Mouse (Mus musculus) testis, postnatal 14 days (tissue): Measurements from ENCODE around the gene Calm2.

Experiments used
- DNase-seq: peaks from one replicate; pipeline ENCODE4 v3.0.0; 2021; ENCODE audit warnings: low spot score

The Calm2 gene

GRCm38 (mm10) chr17:87397088-87397487 is 49.6 kb downstream of the Calm2 start:
- DNase-seq: no peak

- no peak for DNase-seq
Observed at GRCm38 (mm10) chr17:87391242-87391641, 55.5 kb downstream of the Calm2 start.

- DNase-seq: no peak
Observed at GRCm38 (mm10) chr17:87387068-87387467, 59.7 kb downstream of the Calm2 start.

DNA sequence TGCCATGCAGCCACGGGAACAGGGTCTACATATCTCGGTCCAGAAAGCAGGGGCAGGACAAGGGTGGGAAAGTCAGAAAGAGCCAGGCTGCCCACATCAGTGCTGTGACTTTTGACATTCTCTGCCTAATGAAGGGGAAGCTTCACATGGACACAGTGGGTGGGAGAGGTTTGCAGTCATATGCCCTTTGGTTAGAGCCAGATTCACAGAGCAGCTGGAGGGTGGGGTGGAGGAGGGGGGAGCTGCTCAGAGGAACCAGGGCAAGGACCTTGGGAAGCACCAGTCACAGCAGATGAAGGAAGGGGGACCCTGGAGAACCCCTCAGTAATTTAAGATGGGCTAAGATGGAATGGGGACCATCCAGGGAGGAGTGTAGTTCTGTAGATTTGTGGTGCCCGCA is 60.9 kb downstream of the Calm2 start:
- DNase-seq: no peak
